Mouse (Mus musculus) monocyte, adult 2 months (primary cell): Measurements from ENCODE around the gene Sptlc2.
"Not testable (repeated sequence)": the region's sequence is repeated elsewhere in the genome, so short reads cannot be mapped to it uniquely, and the experiment has no call there.

Source experiments
- DNase-seq, 2 experiments: peaks; one replicate each; pipeline ENCODE4 v3.0.0; 2022; ENCODE audit warnings: low spot score in 2 of 2, low read depth in 1 of 2

Gene Sptlc2

GRCm38 (mm10) chr12:87281766-87282165 lies 106.4 kb downstream of the Sptlc2 start:
- DNase-seq, result no peak

GRCm38 (mm10) chr12:87279879-87280278 lies 108.3 kb downstream of the Sptlc2 start:
- DNase-seq, result no peak

- no peak for DNase-seq
Measured at GRCm38 (mm10) chr12:87279350-87279749, 108.8 kb downstream of the Sptlc2 start.

GRCm38 (mm10) chr12:87278118-87278730 lies 109.9 kb downstream of the Sptlc2 start:
- no peak for DNase-seq

GRCm38 (mm10) chr12:87277251-87277650 lies 110.9 kb downstream of the Sptlc2 start:
- not testable (repeated sequence) for DNase-seq

- no peak for DNase-seq
Measured at GRCm38 (mm10) chr12:87274853-87275831, 113.0 kb downstream of the Sptlc2 start.

GRCm38 (mm10) chr12:87267682-87268081 lies 120.5 kb downstream of the Sptlc2 start:
- DNase-seq, result no peak

- DNase-seq, result no peak
Measured at GRCm38 (mm10) chr12:87266827-87267603, 121.1 kb downstream of the Sptlc2 start.

GRCm38 (mm10) chr12:87266108-87266826 lies 121.9 kb downstream of the Sptlc2 start, which contains the start of the genes Vipas39 and Ahsa1:
Gene Vipas39 (minus strand): TSS chr12:87266256.
Gene Ahsa1 (plus strand): TSS chr12:87266479.
- peak; percentile 74 to 81 for DNase-seq

- DNase-seq, result no peak
Measured at GRCm38 (mm10) chr12:87265444-87265843, 122.7 kb downstream of the Sptlc2 start.

GRCm38 (mm10) chr12:87260562-87260961 lies 127.6 kb downstream of the Sptlc2 start:
- DNase-seq, result no peak

GRCm38 (mm10) chr12:87256629-87257028 lies 131.5 kb downstream of the Sptlc2 start:
- no peak for DNase-seq
